Mouse (Mus musculus) NIH3T3 (cell line): Measurements from ENCODE around the gene Id1.

Source experiments
- DNase-seq: peaks from one replicate; pipeline ENCODE4 v3.0.0-alpha.2; 2012; ENCODE audit warnings: low read depth

Gene Id1

GRCm38 (mm10) chr2:152723651-152724331 lies 12.3 kb upstream of the Id1 start:
- no peak for DNase-seq

GRCm38 (mm10) chr2:152724332-152724723 lies 11.7 kb upstream of the Id1 start:
- no peak for DNase-seq

- DNase-seq = no peak
Observed at GRCm38 (mm10) chr2:152725178-152725750, 10.8 kb upstream of the Id1 start.

DNA sequence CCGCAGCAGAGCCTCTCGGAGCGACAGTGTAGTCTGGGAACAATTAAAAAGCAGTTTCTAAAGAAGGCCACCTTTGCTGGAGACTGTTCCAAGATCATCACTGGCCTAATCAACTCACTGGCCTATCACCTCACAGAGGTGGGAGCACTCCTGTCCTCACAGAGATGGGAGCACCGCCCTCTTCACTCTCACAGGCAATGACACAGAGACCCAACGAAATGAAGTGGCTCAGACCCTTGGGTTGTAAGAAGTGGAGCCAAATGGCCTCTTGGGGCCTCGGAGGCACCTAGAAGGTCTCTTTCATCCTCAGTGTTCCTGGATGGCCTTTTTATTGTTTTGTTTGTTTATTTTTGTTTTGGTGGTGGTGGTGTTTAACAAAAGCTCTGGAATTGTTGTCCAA lies 9.8 kb upstream of the Id1 start:
- no peak for DNase-seq

DNA sequence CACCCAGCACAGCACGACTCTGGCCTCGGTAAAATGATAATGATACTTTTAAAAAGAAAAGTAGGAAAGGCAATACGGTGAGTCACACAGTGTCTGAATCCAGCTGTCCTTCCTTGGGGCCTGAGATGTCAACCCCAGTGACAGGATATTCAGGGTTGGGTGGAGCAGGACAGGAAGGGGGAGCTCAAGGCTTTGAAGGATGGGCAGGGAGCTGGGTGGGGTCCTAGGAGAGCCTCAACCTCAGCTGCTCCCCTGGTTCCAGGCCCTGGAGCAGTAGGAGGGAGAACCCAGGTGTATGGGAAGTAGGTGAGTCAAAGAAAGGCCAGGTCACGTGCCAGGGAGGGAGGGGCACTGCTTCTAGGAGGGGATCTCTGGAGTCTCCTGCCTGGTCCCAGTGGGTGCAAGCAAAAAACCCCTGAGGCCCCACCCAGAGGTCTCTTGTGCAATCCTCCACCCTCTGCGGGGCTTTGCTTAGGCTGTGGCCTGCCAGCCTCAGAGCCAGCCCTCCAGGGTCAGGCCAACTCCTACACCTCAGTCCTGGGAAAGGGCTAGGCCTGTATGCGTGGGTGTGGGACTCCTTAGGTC lies 9.2 kb upstream of the Id1 start:
- DNase-seq = peak; percentile 39

DNA sequence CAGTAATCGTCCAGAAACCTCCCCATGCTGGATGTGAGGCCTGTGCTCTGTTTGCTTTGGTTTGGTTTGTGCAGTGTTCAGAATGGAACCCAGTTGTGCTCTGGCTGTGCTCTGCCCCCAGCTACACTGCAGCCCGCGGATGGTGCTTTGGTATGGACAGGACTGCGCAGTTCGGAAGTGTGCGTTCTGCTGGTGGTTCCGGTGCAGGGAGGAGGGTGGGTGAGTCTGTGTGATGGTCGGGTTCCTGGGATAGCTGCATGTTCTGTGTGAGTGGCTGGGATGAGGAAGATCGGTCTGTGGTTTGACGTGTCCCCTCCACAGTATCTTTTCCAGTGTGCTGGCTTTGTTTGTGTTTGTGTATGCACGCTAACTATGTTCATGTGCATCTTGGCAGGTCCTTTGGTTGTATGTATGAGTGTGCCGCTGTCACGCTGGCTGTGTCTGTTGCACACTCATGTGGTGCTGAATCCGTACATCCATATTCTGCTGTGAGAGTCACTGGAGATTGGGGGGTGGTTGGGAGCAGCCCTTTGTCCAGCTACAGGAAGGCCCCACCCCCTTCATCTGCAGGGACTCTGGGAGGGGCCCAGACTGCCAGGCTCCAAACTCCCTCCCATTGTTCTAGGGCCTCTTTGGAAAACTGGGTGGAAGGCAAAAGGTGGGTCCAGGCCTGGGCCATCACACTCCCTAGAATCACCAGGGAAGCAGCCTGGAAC lies 8.1 kb upstream of the Id1 start:
- DNase-seq = peak; percentile 22

GRCm38 (mm10) chr2:152728594-152728993 lies 7.5 kb upstream of the Id1 start:
- DNase-seq = no peak

DNA sequence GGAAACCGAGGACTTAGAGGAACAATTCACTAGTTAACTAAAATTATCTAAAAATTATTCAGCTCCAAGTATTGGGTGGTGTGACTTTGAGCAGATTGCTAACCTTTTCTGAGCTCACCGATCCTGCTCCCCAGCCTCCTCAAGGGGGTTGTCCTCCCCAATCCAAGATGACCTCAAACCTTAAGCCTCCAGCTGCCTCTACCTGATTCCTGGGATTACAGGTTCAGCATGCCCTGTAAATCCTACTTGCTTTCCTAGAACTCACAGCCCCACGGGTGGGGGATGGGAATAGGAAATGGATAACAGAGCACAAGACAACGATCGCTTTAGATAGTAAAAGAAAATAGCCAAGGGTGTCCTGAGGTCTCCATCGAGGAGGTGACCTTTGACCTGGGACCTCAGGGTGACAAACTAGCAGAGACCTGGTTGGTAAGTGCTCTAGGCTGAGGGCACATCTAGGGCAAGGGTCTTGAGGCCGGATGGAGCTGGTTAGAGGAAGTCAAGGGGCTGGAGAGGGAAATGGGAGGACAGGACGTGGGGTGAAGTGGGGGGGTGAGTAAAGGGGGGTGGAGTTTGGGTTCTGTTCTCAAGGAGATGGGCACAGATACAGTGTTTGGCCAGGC lies 6.9 kb upstream of the Id1 start:
- peak; percentile 52 for DNase-seq

DNA sequence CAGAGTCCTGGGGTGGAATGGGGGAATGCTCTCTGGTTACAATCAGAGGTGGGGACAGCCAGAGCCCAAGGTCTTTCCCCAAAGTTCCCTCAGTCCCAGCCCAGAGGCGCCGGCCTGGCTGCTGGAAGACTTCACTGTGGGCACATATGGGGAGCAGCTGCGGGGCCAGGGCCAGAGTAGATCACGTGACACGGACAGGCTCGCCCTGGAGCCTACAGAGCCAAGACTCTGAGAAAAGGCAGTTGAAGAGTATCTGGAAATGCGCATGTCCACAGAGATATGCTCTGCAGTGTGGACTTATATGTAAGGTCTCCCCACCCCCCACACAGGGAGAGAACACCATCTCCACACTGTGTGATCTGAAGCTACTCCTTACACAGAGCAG lies 6.4 kb upstream of the Id1 start:
- DNase-seq = peak; percentile 90

DNA sequence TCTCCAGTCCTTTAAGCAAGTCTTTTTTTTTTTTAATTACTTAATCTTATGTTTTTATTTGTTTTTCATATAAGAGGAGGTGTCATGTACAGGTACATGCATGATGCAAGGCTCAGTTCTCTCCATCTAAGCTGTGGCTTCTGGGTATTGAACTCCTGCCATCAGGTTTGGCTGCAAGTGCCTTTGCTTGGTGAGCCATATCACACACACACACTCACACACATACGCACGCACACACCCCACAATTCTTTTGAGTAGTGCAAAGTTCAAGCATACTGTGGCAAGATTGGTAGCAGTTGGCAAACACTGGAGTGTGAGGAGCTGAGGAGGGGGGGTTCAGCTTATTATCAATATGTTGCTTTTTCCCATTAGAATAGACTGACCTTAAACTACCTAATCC lies 2.9 kb upstream of the Id1 start:
- DNase-seq = no peak

- no peak for DNase-seq
Observed at GRCm38 (mm10) chr2:152734501-152734900, 1.6 kb upstream of the Id1 start.

DNA sequence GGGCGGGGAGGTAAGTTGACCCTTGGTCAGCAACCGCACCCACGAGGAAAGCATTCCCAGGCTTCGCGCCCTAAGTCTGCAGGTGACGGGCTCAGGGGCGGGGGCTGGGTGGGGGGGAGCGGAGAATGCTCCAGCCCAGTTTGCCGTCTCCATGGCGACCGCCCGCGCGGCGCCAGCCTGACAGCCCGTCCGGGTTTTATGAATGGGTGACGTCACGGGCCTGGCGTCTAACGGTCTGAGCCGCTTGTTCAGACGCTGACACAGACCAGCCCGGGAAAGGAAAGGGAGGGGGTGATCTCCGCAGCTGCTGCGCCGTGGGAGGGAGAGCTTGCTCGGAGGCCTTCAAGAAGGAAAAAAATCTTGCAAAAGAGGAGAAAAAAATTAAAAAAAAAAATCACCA lies 1.1 kb upstream of the Id1 start:
- peak; percentile 98 for DNase-seq

DNA sequence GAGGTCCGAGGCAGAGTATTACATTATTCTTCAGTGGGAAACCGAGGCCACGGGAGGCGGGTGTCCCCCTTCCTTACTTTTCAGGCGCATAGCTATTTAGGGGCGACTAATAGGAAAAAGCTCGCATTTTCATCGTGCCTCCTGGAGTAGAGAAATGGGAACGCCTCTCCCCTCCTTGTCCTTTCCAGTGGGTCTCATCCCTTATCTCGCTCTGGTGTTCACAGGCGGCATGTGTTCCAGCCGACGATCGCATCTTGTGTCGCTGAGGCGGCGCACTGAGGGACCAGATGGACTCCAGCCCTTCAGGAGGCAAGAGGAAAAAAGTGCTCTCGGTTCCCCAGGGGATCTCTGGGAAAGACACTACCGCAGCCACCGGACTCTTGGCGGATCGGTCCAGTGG lies 697 bp downstream of the Id1 start:
- no peak for DNase-seq

GRCm38 (mm10) chr2:152737306-152738221 lies 1.5 kb downstream of the Id1 start:
- DNase-seq = no peak

DNA sequence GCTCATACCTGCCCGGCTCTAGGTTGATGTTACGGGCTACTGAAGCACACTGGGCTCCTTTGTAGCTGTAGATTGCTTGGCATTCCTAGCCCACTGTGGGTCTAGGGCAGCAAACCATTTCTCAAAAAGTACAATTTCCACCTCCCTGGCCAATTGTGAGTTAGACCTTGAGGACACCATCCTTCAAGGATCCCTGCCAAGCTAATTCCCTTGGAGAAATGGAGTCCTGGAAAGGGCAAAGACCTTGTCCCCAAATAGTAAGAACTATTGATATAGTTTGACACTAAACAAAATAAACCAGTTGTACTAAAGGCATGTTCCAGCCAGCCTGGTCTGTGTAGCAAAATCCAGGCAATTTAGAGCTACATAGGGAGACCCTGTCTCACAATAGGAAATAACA lies 2.3 kb downstream of the Id1 start:
- DNase-seq = no peak

DNA sequence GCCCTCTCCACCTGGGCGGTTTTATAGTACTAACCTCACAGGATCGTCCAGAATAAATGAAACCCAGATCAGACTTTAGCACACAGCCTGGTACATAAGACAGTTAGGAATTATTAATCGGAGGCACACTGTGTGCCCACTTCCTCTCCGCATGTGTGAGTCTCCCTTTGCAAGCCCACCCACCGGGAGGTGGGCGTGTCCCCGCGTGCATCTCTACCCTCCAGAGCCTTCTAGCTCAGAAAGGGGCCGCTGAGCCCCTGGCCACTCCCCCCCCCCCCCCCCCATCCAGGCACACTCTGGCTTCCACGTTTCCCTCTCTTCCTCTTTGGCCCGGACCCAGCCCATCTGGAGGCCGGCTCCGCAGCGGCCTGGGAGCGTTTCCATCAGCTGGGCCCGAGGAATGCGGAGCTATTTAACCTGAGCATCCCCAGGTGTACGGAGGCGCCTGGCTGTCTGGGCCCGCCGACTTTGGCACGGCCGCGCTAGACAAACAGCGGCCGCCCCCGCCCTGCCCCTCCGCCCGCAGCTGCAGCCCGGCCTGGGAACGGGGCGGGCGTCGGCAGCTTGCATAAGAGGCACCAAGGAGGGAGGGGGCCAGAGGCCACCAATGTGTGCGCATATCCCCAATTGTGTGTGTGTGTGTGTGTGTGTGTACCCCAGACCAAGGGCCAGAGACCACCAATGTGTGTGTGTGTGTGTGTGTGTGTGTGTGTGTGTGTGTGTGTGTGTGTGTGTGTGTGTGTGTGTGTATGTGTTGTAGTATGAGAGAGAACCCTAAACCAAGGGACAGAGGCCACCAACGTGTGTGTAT lies 3.2 kb downstream of the Id1 start:
- DNase-seq = peak; percentile 81

- DNase-seq = peak; percentile 45
Observed at GRCm38 (mm10) chr2:152739842-152740260, 3.8 kb downstream of the Id1 start.

DNA sequence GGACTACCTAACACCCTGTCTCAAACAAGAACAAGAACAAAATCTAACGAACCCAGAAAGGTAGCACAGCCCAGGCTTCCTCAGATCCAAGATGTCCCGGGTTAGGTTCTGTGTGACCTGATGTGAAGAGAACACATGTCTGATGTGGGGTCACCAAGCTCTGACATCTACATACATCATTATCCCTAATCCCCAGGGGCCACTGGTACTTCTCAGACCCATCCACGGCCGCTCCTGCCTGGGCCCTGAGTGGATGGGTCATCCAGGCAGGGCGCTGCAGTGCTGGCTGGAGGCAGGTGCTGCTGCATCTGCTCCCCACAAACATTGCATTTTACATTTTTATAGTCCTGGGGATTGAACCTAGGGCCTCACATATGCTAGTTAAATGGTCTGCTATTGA lies 4.4 kb downstream of the Id1 start:
- DNase-seq = no peak

GRCm38 (mm10) chr2:152741153-152742041 lies 5.3 kb downstream of the Id1 start:
- peak; percentile 93 for DNase-seq

- peak; percentile 84 for DNase-seq
Observed at GRCm38 (mm10) chr2:152742435-152742834, 6.4 kb downstream of the Id1 start.
